Mouse (Mus musculus) layer of hippocampus, postnatal 14 days (tissue): ENCODE measurements around the gene Rnf26. TPM values are rescaled to one million over a fixed set of nuclear protein-coding genes. Genes with fewer than 3 reads are reported as not detected.
A peak's percentile ranks its signal among the peaks of the same experiment; 100 is the strongest.
"Not testable (repeated sequence)": the region's sequence is repeated elsewhere in the genome, so short reads cannot be mapped to it uniquely, and the experiment has no call there.

Experiments
- DNase-seq, 2 experiments: peaks; one replicate each; pipeline ENCODE4 v3.0.0; 2021 to 2022; ENCODE audit warnings: low spot score in 2 of 2, mixed read lengths in 1 of 2
- total RNA-seq, 2 experiments: library from RNA; stranded (reverse); gene quantifications; 2 replicates each; pipeline ENCODE4 v1.2.3; 2021

The Rnf26 gene
- total RNA-seq, 2 experiments from 2014 or later = 27.7 to 28.2 TPM

DNA sequence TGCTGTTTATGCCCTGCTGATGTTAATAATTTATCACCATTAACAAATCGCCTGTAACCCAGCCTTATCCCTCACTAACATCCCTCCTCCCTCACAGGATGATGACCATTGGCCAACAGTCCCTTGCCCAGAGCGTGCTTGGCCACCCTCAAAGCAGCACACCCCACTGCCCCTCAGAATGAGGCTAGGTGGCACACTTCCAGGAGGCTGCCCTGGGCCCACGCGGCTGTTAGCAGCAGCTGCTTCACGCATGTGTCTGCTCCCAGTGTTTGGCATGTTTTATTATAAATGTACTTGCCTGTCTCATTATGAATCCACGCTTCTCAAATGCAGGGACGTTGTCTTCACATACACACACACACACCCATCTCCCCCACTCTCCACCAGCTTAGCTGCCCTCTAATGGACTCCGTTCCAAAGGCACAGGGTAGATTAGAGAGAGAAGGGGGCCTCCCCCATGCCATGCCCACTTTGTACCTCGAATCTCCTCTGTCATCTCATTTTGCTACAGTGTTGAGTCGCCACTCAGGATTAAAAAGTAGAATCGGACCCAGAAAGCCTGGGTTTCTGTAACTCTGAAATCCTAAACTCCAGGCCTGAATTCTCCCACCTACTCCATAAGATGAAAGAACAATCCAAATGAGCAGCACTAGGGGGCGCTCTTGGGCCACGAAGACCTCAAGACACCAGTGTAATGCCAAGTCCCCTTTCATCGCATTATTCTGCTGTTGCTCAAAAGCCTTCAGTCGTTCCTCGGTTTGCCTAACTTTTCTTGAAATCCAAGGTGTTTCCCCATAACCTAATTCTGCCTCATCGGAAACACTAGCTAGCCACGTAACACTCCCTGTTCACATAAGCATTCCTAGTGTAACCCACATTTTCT is 12.5 kb upstream of the Rnf26 start:
- peak; percentile 86 to 92 for DNase-seq

DNA sequence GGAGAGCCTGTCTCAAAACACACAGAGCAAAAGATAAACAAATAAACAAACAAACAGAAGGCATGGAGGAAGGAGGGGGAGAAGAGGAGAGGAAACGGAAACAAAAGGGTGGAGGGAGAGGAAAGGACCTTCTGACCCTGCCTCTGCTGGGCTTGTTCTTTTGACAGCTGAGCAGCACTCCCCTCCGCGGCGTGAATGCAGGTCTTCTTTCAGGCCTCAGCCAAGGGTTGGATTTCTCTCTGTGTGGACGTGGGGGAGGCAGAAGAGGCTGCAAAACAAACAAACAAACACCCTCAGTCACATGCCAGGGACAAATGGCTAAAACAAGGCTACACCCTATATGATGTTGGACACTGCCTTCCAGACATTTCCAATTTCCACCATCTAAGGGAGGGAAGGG is 11.7 kb upstream of the Rnf26 start:
- no peak for DNase-seq

DNA sequence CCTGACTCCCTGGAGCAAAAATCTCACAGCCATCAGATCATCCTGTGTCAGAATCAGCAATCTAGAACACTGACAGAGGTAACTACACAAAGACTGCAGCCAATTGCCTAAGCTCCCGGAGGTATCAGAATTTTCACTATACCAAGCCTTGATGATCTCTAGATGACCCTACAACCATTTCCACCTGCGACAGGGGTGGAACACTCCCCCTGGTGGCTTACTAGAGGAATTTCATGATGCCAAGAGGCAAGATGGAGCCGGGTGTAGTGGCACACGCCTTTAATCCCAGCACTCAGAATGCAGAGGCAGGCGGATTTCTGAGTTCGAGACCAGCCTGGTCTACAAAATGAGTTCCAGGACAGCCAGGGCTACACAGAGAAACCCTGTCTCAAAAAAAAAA is 11.0 kb upstream of the Rnf26 start:
- DNase-seq = no peak

DNA sequence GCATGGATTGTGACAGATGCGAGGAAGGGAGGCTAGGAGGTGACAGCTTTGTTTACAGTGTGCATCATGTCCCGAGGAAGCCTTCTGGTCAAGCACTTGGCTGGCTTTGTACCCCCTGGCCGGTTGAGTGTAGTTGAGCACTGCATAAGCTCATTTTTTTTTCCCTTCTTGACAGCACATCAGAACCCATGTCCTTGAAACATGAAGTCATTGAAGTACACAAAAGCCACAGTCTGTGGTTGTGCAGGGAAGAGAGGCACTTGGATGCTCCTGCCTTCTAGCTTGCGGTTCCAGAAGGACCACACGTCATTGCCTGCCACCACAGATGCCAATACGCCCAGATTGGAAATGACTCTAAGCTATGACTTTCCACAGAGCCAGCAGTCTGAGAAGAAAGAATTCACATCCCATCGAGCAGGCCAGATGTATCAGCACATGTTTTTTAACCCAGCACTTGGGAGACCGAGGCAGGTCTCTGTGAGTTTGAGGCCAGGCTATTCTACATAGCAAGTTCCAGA is 6.7 kb upstream of the Rnf26 start:
- no peak for DNase-seq

DNA sequence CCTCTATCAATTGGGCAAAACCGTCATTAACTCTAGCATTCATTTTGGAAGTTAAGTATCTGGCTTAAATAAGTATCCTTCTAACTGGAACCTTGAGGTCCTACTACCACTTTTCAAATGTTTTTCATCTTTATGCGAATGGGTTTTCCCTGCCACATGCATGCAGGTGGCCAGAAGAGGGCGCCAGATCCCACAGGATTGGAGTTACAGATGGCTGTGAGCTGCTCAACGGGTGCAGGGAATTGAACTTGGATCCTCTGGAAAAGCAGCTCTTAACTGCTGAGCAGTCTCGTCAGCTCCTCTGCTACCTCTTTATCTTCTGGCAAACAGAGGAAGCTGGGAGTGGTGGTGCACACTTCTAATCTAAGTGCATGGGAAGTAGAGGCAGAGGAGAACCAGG is 5.7 kb upstream of the Rnf26 start:
- DNase-seq = no peak

DNA sequence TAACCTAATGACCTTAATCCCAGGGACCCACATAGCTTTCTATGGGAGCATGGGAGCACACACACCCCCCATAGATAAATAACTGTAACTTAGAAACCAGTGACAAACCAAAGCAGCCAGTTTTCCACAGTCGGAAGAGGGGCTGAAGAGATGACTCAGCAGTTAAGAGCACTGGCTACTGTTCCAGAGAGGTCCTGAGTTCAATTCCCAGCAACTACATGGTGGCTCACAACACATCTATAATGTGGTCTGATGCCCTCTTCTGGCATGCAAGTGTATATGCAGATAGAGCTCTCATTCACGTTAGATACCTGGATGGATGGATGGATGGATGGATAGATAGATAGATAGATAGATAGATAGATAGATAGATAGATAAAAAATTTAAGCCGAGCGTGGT is 2.9 kb upstream of the Rnf26 start:
- DNase-seq = no peak

DNA sequence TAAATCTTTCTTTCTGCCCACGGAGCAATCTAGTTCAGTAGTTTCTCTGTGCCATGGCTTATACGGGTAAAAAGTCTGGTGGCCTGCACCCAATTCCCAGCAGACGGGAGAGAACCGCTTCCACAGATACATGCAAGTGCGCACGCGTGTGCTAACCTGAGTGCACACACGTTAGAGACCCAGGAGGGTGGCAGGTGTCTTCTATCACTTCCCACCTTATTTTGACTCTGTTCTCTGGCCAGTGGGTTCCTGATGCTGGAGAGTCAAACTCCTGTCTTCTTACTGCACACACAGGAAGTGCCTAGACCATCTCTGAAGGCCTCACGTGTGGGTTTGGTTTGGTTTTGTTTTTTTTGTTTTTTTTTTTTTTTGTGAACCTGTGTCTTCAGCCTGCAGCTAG is 2.3 kb upstream of the Rnf26 start:
- DNase-seq = no peak

DNA sequence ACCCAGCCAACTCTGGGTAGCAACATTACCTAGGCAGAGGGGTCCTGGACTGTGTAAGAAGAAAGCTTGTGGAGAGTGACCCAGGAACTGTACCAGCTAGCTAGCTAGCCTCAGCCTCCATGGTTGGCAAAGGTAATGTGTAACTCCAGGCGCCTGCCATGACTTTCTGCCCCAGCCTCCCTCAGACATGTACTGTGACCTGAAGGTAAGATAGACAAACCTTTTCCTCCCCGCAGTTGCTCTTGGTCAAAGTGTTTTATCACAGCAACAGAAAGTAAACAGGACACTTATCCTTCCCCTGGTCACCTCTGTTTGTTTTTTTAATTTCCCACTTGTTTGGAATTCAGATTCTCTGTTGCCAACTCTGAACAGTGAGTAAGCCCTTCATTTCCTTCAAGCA is 1.1 kb upstream of the Rnf26 start:
- DNase-seq = no peak

DNA sequence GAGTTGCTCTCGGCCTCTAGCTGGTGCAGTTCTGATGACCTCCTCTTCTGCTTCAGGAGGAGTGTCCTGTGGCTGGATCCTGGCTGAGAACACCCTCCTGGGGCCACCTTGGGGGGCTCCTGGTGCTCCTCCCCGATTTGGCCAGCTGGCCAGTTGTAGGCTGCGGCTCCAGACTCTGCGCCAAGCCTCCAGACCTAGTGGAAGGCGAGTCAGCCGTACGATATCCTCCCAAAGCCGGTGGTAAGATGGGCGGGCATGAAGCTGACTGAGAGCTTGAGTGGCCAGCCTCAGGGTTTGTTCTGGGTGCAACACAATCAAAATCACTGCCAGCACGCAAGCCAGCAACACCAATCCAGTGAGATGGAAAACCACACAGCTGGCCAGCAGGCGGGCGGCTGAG is 1.4 kb downstream of the Rnf26 start:
- not testable (repeated sequence) for DNase-seq

DNA sequence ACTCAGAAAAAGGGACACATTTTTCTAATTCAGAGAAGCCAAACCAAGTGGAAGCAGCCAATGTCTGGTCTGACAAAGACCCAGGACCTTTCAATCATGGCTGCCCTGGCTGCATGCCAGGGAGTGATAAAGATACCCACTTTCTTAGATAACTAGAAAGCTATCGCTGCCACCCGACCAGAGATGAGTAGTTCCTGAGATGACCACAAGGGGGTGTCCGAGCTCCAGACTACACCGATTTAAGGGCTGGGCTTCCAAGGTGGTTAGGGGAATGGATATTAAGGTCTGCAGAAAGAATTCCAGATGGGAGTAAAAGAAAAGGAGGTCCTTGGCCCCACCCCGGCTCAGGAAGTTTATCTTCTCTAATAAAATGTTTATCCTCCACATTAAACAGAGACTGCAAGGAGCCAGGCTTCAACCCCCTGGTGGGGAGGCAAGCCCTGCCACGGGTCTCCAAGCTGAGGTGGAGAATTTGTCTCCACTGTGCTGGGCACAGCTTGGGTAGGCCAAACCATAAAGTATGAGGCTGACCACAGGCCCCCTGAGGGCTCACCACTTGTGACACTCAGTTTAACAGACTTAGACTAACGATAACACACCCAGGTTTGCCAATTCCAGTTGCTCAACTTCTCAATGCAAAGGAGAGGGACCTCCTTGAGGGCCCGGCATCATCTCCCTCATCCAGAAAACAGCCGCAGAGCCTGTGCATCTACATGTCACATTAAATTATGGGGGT is 3.8 kb downstream of the Rnf26 start:
- DNase-seq = peak; percentile 81 to 84

DNA sequence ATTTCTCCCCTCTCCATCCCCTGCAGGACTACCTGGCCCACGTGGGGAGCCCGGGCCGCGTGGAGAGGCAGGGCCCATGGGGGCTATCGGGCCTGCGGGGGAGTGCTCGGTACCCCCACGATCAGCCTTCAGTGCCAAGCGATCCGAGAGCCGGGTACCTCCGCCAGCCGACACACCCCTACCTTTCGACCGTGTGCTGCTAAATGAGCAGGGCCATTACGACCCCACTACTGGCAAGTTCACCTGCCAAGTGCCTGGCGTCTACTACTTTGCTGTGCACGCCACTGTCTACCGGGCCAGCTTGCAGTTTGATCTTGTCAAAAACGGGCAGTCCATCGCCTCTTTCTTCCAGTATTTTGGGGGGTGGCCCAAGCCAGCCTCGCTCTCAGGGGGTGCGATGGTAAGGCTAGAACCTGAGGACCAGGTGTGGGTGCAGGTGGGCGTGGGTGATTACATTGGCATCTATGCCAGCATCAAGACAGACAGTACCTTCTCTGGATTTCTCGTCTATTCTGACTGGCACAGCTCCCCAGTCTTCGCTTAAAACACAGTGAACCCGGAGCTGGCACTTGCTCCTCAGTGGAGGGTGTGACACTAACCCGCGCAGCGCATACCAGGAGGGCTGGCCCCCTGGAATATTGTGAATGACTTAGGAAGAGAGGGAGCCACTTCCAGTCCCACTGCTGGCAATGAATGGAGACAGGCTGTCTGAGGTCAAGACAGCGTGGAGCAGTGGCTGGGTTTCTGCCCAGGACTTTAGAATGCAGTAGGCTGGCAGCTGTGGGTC is 4.9 kb downstream of the Rnf26 start:
- no peak for DNase-seq

DNA sequence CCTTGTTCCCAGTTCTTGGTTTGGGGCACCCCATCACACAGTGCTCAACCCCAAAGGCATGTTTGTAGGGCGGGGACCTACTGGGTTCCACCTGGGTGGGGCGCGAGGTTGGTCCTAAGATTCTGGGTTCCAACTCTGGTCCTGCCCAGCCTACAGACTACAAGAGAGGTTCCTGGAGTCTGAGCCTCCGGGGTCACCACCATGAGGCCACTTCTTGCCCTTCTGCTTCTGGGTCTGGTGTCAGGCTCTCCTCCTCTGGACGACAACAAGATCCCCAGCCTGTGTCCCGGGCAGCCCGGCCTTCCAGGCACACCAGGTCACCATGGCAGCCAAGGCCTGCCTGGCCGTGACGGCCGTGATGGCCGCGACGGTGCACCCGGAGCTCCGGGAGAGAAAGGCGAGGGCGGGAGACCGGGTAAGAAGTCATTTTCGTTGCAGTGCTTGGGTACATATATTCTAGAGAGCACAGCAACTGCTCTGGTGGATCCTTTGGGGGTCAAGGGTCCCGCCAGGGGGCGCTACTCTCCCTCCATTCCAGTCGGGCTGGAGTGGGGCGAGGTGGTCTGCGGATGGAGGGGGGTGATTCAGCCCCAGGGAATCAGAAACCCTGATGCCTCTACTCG is 5.6 kb downstream of the Rnf26 start:
- no peak for DNase-seq

DNA sequence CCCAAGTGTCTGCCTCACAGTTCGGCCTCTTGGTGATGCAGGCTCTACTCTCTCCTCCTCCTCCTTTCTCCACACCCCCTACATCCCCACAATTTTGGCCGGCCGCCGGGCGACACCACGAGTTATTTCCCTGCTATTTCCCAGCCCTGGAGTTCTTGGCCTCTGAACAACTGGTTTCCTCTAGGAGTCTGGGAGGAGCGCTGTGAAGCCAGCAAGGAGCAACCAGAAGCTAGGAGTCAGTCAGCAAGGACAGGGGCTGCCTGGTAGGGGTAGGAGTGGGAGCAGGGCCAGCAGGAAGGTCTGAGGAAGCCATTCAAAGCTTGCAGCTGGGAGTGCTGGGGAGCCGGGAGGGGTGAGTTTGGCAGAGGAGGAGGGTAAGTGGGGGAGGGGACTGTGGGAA is 6.2 kb downstream of the Rnf26 start, which contains the start of gene C1qtnf5:
Gene C1qtnf5, plus strand, starts transcription at position 136 of the 400 bp plus-strand sequence.
- DNase-seq = peak; percentile 68 to 86

DNA sequence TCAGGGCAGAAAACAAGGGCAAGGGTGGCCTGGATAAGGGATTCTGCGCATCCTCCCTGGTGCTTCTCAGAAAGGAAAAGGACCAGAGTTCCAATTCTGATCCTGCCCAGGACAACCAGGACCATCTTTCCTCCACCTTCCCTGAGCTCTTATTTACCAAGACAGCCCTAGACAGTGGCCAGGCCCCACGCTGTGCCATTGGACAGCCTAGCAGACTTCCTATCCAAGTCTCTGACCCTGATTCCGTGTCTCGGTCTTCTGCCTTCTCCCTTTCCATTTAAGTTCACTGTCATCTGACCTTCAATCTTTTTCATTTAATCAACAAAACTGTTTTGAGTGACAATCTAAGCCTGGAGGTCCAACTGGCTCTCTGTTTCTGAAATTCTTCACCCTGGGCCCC is 6.7 kb downstream of the Rnf26 start:
- no peak for DNase-seq

DNA sequence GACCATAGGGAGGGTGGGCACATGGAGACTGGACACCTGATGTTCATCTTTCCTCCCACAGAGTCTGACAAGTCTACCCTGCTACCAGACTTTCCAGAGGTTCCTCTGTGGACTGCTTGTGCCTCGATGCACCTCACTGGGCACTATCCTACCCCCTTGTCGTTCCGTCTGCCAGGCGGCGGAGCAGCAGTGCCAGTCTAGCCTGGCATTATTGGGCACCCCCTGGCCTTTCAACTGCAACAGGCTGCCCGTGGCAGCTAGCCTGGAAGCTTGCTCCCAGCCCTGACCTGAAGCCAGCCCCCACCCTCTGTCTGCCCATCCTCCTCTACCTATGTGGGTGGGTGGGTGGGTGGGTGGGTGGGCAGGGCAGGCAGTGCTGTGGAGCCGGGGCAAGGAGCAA is 7.1 kb downstream of the Rnf26 start:
- no peak for DNase-seq

DNA sequence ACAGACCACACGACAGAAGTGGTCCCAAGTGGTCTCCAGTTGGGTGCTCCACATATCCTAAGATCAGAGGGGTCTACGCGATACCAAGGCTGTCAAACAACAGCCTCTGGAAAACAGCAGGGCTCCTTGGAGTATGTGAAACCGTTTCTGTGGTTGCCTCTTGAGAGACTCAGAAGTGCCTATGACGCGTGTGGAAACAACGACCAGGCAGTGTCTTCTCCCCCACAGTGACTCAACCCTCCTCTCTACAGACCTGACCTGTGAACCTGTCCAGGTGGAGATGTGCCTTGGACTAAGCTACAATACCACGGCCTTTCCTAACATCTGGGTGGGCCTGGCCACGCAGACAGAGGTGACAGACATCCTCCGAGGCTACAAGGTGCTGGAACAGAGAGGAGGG is 7.5 kb downstream of the Rnf26 start:
- no peak for DNase-seq

DNA sequence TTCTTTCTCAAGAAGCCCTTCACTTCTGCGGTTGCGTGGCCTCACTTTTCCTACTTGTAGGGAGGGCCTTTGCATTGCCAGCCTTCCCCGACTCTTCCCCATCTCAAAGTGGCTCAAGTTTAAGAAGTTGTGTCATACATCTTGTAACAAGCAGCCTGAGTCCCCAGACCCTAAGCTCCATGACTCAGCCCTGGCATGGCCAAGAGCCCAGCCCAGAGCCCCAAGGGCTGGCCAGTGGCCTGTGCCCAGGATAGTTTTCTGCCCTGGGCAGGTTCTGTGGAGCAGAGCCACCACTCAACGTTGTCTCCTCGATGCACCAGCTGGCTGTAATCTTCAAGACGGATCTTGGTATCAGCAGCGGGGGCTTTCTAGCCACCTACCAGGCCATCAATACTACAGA is 8.4 kb downstream of the Rnf26 start:
- DNase-seq = no peak

DNA sequence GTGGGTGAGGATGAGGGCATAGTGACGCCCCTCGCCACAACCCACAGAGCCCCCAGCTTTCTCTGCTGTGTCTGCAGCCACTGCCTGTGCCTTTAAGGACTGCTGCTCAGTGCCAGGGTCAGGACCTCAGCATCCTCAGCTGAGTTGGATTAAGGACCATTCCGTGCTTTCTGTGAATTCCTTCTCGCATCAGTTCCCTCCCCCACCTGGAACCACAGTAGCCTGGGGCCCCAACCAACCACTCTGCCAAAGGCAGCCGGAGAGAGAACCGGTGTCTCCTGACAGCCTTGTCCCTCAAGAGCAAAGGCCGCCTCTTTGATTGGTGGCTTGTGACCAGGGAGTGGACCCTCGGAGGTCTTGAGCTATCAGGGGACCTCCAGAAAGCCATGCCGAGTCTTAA is 11.8 kb downstream of the Rnf26 start, which contains the start of gene Mfrp:
Gene Mfrp, plus strand, starts transcription at position 240 of the 400 bp plus-strand sequence.
- no peak for DNase-seq

DNA sequence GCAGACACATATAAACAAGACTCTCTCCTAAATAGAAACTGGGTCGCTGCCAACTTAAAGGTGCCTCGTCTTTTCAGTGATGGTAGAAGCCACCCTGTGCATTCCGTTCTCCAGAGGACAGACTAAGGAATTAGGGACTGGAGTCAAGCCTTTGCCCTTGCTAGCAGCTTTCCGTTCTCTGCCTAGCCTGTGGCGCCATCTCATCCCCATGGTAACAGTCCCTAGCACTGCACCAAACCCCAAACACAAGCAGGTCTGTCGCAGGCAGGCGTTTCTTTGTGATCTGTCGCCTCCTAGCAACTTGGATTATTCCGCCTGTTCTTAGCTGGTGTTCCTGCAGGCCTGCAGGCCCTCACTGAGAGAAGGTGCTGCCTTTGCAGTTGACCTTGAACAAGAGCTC is 16.8 kb downstream of the Rnf26 start:
- DNase-seq = peak; percentile 65

DNA sequence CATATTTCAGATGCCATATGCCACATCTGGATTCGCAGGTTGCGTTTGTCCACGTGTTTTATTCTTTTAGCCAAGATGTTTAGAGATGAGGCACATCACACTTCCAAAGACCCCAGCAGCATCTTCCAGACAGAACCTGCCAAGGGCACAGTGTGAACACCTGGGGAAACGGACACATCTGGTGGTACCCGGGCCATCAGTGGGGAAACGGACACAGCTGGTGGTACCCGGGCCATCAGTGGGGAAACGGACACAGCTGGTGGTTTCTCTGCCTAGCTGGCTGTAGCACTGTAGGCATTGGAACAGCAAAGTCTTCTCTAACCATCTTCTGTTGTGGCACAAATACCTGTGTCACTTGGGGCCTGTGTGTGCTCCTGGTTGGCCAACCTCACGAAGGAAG is 17.5 kb downstream of the Rnf26 start:
- no peak for DNase-seq

DNA sequence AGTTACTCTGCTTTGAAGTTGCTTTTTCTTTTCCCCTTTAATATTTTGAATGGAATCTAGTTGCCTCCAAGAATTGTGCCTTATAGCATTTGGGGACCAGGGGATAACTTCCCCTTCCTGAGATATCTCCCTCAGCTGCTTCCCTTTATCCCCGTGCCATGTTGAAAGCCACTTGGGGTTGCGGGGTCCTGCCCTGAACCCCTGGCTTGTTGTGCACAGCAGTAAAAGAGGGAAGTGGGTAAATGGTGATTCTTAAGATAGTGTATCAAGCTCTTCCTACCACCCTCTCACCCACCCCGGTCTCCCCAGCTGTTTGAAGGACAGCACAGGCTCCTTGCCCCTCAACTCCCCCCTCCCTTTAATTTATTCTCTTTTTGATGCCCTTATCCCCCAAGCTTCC is 18.6 kb downstream of the Rnf26 start:
- no peak for DNase-seq
